Mouse (Mus musculus) c-Kit-positive CD71-positive TER-119-negative erythroid progenitor cells, embryonic 14.5 days (primary cell): ENCODE results near the gene Myh10.

Source experiments
- DNase-seq: peaks from one replicate; pipeline ENCODE4 v3.0.0-alpha.2; 2013; ENCODE audit warnings: low read depth

The Myh10 gene

GRCm38 (mm10) chr11:68745374-68746200, 54.2 kb downstream of the Myh10 start:
- DNase-seq, result no peak

GRCm38 (mm10) chr11:68748121-68748520, 56.8 kb downstream of the Myh10 start:
- no peak for DNase-seq

GRCm38 (mm10) chr11:68750206-68750605, 58.8 kb downstream of the Myh10 start:
- no peak for DNase-seq

GRCm38 (mm10) chr11:68750938-68751337, 59.6 kb downstream of the Myh10 start:
- DNase-seq, result no peak

DNA sequence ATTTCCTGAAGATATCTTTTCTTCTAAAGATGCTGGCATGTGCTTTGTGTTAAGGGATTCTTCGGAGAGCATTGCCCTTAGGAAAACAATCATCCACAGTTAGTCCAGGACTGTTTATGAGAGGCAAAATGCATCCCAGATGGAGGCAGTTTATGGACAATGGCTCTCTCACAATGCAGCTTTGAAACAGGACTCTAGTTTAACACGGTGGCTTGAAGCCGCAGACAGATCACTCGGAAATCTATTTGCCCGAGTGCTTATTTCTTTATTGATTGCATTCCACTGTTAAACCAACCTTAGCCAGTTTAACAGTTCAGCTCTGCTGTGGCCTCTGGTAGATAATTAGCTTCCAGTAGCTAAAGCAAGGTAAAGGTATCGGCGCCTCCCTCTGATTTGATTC, 62.9 kb downstream of the Myh10 start:
- DNase-seq, result no peak

GRCm38 (mm10) chr11:68756456-68757348, 65.3 kb downstream of the Myh10 start:
- no peak for DNase-seq

GRCm38 (mm10) chr11:68759691-68760090, 68.3 kb downstream of the Myh10 start:
- DNase-seq, result no peak

GRCm38 (mm10) chr11:68761155-68761554, 69.8 kb downstream of the Myh10 start:
- no peak for DNase-seq

GRCm38 (mm10) chr11:68761664-68762063, 70.3 kb downstream of the Myh10 start:
- no peak for DNase-seq

GRCm38 (mm10) chr11:68764622-68765021, 73.3 kb downstream of the Myh10 start:
- DNase-seq, result no peak

DNA sequence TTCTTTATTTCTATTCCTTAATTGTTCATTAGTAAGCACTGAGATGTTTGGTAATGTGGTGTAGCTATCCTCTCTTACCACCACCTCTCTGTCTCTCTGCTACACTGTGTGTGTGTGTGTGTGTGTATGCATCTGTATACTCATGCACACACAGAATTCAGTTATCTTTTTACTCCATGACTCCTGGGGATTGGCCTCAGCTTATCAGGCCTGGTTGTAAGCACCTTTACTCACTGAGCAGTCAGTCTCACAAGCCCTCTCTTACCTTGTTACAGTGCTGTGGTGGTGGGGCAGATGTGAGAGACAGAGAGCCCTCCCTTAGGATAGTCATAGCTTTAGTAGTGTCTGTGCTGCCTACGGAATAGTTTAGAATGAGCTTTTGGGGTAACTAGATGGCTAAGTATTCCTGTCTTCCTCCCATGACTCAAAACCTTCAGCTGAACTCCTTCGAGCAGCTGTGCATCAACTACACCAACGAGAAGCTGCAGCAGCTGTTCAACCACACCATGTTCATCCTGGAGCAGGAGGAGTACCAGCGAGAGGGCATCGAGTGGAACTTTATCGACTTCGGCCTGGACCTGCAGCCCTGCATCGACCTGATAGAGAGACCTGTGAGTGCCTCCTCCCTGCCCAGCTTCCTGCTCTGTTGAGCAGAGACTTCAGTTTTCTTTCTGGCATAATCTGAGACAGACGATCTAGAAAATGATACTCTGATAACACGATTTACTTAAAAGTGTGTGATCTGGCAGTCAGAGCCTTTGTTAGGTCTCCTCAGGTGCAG, 76.6 kb downstream of the Myh10 start:
- DNase-seq, result no peak

DNA sequence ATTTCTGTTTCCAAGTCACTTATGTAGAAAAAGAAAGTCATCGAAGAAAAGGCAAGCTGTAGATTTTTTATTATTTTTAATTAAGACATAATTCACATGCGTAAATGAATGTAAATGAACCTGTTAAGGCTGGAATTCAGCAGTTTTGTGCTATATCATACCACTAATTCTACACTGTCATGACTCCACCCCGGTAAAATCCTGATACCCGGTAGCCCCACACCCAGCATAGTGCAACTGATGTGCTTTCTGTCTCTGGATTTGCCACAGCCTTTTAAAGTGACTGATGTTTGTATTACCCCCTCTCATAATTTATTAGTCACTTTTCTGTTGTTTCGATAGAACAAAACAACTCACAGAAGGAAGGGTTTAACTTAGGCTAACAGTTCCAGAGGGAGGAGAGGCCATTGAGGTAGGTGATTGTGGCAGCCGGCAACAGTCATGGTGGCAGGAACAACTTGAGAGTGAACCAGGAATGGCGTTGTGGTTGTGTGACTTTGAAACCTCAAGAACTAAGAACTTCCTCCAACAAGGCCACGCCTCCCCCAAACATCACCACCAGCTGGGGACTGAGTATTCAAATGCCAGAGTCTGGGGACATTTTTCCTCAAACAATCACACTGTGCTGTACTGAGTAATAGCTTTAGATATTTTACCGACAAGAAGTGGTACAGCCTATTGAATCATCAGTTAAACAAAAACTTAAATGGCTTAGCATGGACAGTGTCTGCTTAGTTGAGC, 78.6 kb downstream of the Myh10 start:
- DNase-seq, result no peak

- DNase-seq, result no peak
Observed at GRCm38 (mm10) chr11:68776147-68776655, 84.8 kb downstream of the Myh10 start.

DNA sequence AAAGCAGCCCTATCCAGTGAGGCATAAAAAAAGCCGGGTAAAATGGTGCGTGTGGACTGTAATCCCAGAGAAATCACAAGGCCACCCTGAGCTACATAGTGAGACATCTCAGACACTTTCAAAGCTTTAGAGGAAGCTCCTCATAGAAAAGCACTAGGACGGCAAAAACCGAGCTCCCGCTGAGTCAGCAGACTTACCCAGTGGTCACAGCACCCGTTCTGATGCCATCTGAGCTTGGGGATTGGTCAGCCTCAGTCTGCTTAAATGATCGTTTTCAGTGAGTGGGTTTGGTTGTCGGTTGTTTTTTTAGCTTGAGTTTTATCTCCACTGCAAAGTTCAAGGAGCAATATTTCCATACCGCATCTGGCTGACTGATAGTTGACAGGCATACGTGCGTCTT, 86.6 kb downstream of the Myh10 start:
- no peak for DNase-seq

GRCm38 (mm10) chr11:68778855-68779254, 87.5 kb downstream of the Myh10 start:
- no peak for DNase-seq

DNA sequence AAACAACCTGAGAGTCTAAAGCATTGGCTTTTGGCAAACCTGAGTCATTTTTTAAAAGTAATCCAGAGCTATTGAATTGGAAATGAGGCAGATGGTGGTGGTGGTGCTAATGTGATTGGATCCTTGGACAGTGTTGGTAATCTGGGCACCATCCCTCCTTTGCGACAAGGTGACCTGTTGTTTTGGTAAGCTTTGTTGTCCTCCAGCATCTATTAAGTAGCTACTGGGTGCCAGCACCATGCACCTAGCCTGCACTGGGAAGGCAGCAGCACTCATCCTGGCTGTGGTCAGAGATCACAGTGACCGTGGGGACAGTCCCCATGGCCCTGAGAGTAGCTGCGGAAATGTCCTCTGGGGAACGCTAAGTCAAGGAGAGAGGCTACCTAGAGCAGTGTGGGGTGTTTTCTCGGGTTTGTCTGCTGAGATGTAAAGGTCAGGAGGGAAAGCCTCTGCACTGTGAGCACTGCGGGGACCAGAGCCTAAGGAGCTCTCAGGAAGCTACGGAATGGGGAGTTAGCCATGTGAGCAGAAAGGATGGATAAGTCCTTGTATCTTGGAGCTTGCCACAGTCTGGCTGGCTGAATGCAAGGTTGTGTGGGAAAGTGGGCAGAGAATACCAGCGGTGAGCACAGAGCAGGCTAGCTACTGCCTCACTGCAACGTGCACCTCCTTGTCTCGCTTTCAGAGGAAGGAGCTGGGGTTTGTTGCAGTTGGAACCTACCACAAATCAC, 88.5 kb downstream of the Myh10 start:
- DNase-seq, result no peak

DNA sequence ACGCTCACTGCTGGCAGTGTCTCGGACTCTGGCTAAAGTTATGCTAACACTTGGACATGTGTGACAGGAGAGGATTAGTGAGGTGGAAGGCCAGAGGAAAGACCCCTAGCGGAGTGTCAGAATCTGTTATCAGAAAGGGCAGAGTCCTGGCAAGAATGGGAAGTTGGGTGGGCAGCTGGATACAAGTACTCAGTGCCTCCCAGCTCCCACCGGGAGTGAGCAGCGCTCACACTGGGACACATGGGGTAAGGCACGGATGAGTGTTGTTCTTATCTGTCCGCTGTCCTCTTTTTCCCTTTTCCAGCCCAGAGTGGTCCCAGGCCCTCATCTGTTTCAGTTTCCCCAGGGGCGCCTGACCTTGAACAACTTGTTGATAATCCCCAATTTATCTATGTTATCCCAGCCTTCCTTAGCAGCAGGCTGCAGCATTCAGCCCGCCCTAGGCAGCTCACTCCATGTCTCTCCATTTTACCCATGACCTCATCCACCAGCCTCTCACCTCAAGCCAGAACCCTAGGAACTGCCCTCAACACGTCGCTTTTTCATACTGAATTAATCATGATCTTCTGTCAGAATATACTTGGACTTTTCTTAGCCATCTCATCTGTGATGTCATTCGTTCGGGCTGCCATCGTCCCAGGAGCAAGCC, 89.2 kb downstream of the Myh10 start:
- DNase-seq, result no peak

DNA sequence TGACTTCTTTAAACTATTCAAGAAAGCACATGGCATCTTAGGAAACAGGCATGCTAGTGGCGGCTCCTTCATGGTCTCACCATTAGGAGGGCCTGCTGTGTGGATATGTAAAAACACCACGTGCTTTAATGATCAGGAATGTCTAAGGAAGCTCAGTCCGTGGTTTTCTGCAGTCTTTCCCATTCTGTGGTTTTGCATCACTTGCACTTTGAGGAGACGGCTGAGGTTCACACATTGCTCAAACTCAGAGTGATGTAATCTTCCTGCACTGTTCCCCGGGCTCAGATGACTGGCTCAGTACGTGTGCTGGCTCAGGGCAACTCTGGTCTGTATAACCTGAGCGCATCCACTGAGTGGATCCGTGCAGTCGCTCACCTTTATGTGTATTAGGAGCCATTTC, 91.0 kb downstream of the Myh10 start:
- no peak for DNase-seq

DNA sequence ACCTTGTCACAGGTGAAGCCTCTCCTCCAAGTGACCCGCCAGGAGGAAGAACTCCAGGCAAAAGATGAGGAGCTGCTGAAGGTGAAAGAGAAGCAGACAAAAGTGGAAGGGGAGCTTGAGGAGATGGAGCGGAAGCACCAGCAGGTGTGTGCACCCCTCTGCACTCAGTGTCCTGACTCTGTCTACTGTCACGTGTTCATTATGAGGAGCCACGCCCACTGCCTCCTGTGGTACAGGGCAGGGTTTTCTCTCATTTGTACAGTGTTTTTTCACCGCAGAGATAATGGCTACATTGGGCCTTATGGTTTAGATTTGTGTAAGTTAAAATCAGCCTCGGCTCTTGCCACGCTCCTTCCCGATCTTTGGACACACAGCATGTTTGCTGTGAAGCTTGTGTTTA, 94.5 kb downstream of the Myh10 start:
- DNase-seq, result no peak

- no peak for DNase-seq
Observed at GRCm38 (mm10) chr11:68787222-68787621, 95.9 kb downstream of the Myh10 start.
